Mouse (Mus musculus) kidney, adult 2 months (tissue): ENCODE results near the gene Kank1. TPM values are rescaled to one million over a fixed set of nuclear protein-coding genes. Genes with fewer than 3 reads are reported as not detected.

ENCODE experiments used
- DNase-seq: peaks from one replicate; pipeline ENCODE4 v3.0.0; 2021
- H3K27ac ChIP-seq: fragments of 200-500 bp; 2 replicates; pipeline ENCODE4 v1.5.1; 2012; ENCODE audit warnings: low read depth, low read length, control low read depth, inconsistent platforms; ENCODE audit not compliant: insufficient read depth
- H3K27me3 ChIP-seq: fragments of 200-500 bp; replicated peaks from 2 replicates; pipeline ENCODE4 v1.6.1; 2012; ENCODE audit warnings: mild to moderate bottlenecking, moderate library complexity, low read length, inconsistent platforms; ENCODE audit not compliant: control insufficient read depth, insufficient read depth
- H3K36me3 ChIP-seq: fragments of 200-500 bp; 2 replicates; pipeline ENCODE4 v1.6.1; 2012; ENCODE audit warnings: mild to moderate bottlenecking, moderate library complexity, low read length, inconsistent platforms; ENCODE audit not compliant: control insufficient read depth, insufficient read depth
- H3K4me1 ChIP-seq: fragments of 200-500 bp; 2 replicates; pipeline ENCODE4 v1.6.1; 2011; ENCODE audit warnings: low read length; ENCODE audit not compliant: control insufficient read depth, insufficient read depth
- H3K4me3 ChIP-seq: fragments of 200-500 bp; 2 replicates; pipeline ENCODE4 v1.5.1; 2011; ENCODE audit warnings: mild to moderate bottlenecking, low read depth, low read length, control low read depth; ENCODE audit not compliant: insufficient read depth
- CTCF ChIP-seq: fragments of 200-500 bp; conservative IDR thresholded peaks from 2 replicates; pipeline ENCODE4 v1.5.1; 2011; ENCODE audit warnings: low read depth, mild to moderate bottlenecking, control low read depth, low read length, moderate library complexity, mixed read lengths; ENCODE audit not compliant: insufficient read depth, insufficient read length
- POLR2A ChIP-seq: fragments of 200-500 bp; IDR thresholded peaks from one replicate; pipeline ENCODE4 v1.6.1; 2011; ENCODE audit warnings: low read depth, low read length, control low read depth
- WGBS: fragments of 180-500 bp; shearing (Covaris S2); methylation state at CpG from one replicate; pipeline ENCODE4 v1.1.7; 2018; 5-methylcytosine and 5-hydroxymethylcytosine counted together
- polyA plus RNA-seq: library from polyadenylated mRNA; depleted of rRNA; stranded (reverse); fragments of >200 nt; gene quantifications from 2 replicates; pipeline ENCODE4 v1.2.3, GENCODE M21; 2012

Gene Kank1
- polyA plus RNA-seq, 1 experiment: 56.0 TPM

DNA sequence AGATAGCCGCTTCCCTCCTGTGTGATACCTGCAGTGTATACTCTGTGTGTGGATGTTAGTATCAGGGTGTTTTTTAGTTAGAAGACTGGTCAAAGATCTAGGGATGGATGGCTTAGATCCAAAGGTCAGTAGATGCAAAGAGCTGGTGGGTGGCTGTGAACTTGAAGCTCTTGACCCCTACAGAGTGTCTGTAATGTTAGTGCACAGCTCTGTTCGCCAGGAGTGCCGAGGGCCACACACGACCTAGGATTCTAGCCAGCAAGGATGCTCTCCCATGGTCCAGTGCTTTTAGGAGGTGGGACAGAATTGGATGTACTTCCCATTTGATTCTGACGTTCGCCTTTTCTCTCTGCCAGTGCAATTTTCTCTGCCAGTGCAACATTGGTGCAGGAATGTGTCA is 201.5 kb downstream of the Kank1 start:
- H3K36me3 ChIP-seq: no peaks in the 10 kb centered on the region
- 58% methylated on average over 6 of the region's 6 CpGs for WGBS
- peaks cover 14% of the 10 kb centered on the region for H3K4me1 ChIP-seq
- TF ChIP-seq POLR2A (no peak), CTCF (no peak)
- peak; percentile 64 for DNase-seq
- no peak overlapping the region for H3K27ac ChIP-seq
- H3K4me3 ChIP-seq: no peak overlapping the region
- no peaks in the 10 kb centered on the region for H3K27me3 ChIP-seq

DNA sequence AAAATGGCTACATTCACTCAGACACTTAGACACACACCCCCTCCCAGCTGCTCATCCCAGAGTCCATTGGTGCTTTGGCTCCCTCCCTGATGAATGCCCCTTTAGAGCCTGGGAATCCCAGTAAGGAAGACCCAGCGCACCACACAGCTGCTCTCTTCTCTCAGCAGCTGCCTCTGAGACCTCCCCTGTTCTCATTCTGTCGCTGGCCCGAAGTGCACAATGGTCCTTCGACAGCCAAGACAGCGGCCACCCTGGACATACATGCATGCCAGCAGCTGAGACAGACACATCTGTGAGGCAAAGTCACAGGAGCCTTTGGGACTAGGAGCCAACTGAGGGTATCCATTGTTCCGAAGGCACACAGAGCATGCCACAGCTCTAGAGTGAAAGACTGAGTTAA is 203.0 kb downstream of the Kank1 start:
- Histone ChIP-seq H3K27ac (no peak overlapping the region), H3K36me3 (no peaks in the 10 kb centered on the region), H3K4me1 (peaks cover 14% of the 10 kb centered on the region), H3K27me3 (no peaks in the 10 kb centered on the region), H3K4me3 (no peak overlapping the region)
- no peak for TF ChIP-seq CTCF
- no peak for TF ChIP-seq POLR2A
- DNase-seq: no peak
- WGBS: 86% methylated on average over 6 of the region's 6 CpGs

DNA sequence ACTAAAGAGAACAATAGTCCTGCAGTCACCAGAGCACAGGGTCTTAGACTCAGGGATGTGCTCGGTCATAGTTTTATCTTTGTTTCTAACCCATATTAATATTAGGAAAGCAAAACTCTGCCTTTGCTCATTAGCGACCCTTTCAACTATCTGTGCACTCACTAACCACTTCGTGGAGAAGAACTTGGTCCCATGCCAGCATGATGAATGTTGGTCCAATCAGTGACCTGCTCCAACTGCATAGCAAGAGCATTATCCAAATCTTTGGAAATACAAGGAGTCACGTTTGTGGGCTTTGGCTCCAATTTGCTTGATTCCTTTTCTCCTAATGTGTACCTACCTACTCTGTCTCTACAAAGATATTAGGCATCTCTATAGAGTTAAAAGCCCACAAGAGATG is 204.0 kb downstream of the Kank1 start:
- no peak overlapping the region for H3K4me3 ChIP-seq
- TF ChIP-seq POLR2A: no peak
- TF ChIP-seq CTCF: no peak
- no peak overlapping the region for H3K27ac ChIP-seq
- H3K27me3 ChIP-seq: no peaks in the 10 kb centered on the region
- DNase-seq: no peak
- peaks cover 14% of the 10 kb centered on the region for H3K4me1 ChIP-seq
- 68% methylated on average over 4 of the region's 4 CpGs for WGBS
- no peaks in the 10 kb centered on the region for H3K36me3 ChIP-seq

DNA sequence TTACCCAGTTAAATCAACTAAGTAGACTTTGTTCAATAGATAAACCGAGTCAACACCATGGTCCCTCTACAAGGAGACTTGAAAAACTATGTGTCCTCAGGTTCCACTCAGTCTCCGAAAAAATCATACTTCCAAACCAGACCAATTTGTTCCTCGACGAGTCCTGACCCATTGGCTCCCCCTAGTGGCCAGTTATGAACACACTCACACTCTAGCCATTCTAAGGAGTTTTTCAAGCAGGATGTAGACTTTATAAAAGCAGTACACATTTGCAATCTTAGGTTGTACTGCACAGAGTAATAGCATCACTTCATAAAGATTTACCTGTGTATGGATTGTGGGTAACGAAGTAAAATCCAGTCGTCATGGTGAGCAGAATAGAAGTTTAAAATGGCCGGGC is 208.3 kb downstream of the Kank1 start:
- peak; percentile 85 for TF ChIP-seq CTCF
- no peak for TF ChIP-seq POLR2A
- peak; percentile 84 for DNase-seq
- H3K27me3 ChIP-seq: no peaks in the 10 kb centered on the region
- no peaks in the 10 kb centered on the region for H3K36me3 ChIP-seq
- WGBS: 21% methylated on average over 7 of the region's 7 CpGs
- H3K4me1 ChIP-seq: no peaks in the 10 kb centered on the region
- H3K4me3 ChIP-seq: no peak overlapping the region
- no peak overlapping the region for H3K27ac ChIP-seq

DNA sequence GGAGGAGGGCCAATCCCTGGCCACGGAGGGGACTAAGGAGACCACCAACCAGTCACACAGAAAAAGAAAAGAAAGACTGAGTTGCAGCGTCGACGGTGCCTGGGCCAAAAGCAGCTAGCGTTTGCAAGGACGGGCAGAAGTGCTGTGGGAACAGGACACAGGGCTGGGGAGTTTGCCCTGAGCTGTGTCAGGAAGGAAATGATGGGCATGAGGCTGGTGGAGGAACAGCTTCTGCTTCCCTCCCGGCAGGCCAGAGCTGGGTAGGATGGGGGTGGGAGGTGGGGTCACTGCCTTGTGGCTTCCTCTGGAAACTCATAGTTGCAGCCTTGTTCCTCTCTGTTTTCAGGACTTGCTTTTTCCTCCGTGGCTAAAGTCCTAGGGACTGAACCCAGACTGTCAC is 209.1 kb downstream of the Kank1 start:
- H3K4me1 ChIP-seq: no peaks in the 10 kb centered on the region
- H3K27ac ChIP-seq: no peak overlapping the region
- DNase-seq: no peak
- H3K27me3 ChIP-seq: no peaks in the 10 kb centered on the region
- H3K4me3 ChIP-seq: no peak overlapping the region
- no peaks in the 10 kb centered on the region for H3K36me3 ChIP-seq
- TF ChIP-seq CTCF: no peak
- WGBS: 62% methylated on average over 8 of the region's 8 CpGs

DNA sequence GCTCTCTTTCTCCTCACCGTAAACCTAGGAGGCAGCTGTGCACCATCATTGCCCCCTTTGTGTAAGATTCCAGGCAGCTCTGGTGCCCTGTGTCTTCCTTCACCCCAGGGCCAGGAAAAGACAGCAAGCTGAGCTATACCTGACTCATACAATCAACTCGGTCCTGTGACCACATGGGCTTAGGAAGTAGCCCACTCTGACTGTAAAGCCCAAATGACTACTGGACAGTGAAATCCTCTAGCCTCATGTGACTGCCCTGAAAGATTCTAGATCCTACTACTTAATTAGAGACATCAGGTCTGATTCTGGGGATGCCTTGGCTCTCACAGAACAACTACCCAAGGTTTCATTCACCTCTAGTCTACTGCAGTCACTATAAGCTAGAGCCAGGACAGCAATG is 209.9 kb downstream of the Kank1 start:
- no peak overlapping the region for H3K27ac ChIP-seq
- no peak overlapping the region for H3K4me3 ChIP-seq

DNA sequence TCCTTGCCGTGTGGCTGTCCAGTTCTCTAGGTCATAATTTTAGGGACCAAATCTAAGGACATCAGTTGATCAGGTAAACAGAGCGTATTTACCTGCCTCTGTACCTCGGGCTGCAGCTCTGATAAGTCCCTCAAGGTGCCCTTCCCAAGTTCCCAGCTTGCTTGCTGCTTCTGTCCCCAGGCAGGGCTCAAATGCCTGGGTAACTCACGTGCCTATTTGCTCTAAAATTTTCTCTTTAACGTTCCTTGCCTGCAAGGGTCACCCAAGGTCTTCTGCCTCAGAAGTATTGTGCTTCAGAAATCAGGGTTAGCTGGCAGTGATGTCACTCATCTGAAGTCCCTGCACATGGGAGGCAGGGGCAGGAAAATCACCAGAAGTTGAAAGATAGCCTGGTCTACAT is 210.6 kb downstream of the Kank1 start:
- WGBS: 53% methylated on average over 5 of the region's 5 CpGs
- DNase-seq: peak; percentile 65
- no peaks in the 10 kb centered on the region for H3K27me3 ChIP-seq
- H3K4me3 ChIP-seq: no peak overlapping the region
- no peak for TF ChIP-seq POLR2A
- TF ChIP-seq CTCF: no peak
- H3K4me1 ChIP-seq: no peaks in the 10 kb centered on the region
- no peaks in the 10 kb centered on the region for H3K36me3 ChIP-seq
- H3K27ac ChIP-seq: no peak overlapping the region

More for the DNA sequence above, 209.9 kb downstream of the Kank1 start:
- Histone ChIP-seq H3K36me3 (no peaks in the 10 kb centered on the region), H3K4me1 (no peaks in the 10 kb centered on the region), H3K27me3 (no peaks in the 10 kb centered on the region)
- TF ChIP-seq CTCF (no peak), POLR2A (no peak)
- no peak for DNase-seq
- 81% methylated on average over 2 of the region's 2 CpGs for WGBS

DNA sequence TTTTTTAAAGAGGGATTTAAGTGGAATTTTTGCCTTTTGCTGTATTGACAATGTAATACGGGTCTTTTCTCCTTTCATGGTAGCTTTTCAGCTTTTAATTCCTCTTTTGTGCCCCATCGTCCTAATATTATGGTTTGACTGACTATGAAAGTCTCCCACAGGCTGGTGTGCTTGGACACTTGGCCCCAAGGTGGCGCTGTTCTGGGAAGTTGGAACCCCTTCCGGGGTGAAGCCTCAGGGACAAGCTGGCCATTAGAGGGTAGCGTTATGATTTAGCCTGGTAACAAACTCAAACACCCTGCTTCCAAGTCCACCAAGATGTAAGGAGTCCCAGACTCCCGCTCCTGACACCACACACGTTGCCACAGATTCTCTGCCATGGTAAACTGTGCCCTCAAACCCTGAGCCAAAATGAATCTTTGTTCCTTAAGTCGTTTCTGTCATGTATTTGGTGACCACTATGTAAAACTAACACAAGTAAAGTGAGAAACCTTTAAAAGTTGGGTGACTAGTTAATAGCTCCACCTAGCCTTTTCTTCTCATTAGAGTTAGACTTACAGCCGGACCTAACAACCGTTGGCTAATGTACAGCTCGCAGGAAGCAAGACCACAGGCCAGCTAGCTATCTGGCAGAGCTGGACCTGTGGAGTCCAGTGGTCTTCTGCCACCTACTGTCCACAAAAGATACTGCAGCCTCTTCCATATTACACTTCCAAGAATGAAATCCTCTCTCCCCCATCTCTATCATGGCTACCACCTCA is 214.3 kb downstream of the Kank1 start:
- peak; percentile 84 for TF ChIP-seq CTCF
- TF ChIP-seq POLR2A: no peak
- WGBS: 48% methylated on average over 11 of the region's 11 CpGs
- Histone ChIP-seq H3K4me3 (no peak overlapping the region), H3K27me3 (no peaks in the 10 kb centered on the region), H3K4me1 (no peaks in the 10 kb centered on the region), H3K36me3 (no peaks in the 10 kb centered on the region), H3K27ac (no peak overlapping the region)
- peak; percentile 67 for DNase-seq
